Mouse (Mus musculus): ENCODE measurements at regions not wholly inside any gene's neighbourhood (a gene's known extent, or its start where the extent isn't known, plus 50 kb on each side); places are given as distances from the start of the nearest gene placed in this dataset.

DNA sequence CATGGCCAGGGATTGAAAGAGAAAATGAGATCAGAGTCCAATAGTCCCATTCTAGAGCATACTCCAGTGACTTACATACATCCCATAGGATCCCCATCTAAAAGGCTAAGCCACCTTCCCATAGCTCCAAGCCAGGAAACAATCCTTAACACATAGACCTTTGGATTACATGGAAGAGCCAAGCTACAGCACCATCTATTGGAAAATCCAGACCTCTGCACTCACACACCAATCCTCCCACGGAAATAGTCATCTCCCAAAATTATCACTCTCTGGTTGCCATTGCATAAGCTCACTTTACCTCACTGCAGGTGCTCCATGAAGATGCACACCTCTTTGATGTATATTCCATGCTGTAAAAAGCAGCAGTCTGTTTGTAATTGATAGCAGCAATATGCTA lies 543.4 kb downstream of the Nebl start:
- 76% methylated on average over 1 of the region's 1 CpGs for WGBS
- no peak overlapping the region for H3K4me3 ChIP-seq (ENCODE audit: low read depth, low read length)
- H3K36me3 ChIP-seq (ENCODE audit: control insufficient read depth, insufficient read depth, low read length) = no peaks in the 10 kb centered on the region
- DNase-seq (ENCODE audit: low spot score, missing footprints) (no peak), ATAC-seq (ENCODE audit: low FRiP score) (no peak)
- no peaks in the 10 kb centered on the region for H3K27me3 ChIP-seq (ENCODE audit: control insufficient read depth, insufficient read depth, low read length)
- H3K9ac ChIP-seq (ENCODE audit: low read length) = no peak overlapping the region
- H3K4me2 ChIP-seq = no peak overlapping the region
- no peaks in the 10 kb centered on the region for H3K9me3 ChIP-seq (ENCODE audit: control insufficient read depth, low read length)
- no peaks in the 10 kb centered on the region for H3K4me1 ChIP-seq (ENCODE audit: control insufficient read depth, insufficient read depth, low read length)
- no peak overlapping the region for H3K27ac ChIP-seq (ENCODE audit: low read depth, low read length)

DNA sequence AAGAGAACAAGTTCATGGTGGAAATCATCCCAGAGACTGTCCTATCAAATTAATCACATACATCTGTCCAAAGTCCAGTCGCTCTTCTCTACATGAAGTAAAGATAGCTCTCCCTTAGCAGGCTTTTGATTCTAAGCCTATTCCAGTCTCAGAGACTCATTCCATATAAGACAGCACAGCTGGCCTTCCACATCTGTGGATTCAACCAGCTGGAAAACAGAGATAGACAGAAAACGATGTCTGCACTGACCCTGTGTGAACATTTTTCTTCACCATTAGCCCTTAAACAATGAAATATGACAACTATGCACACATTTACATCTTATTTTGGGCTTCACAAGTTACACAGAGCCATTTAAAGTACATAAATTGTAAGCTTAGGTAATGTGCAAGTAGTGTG lies 547.6 kb downstream of the Nebl start:
- Histone ChIP-seq H3K27ac (ENCODE audit: low read depth, low read length) (no peak overlapping the region), H3K36me3 (ENCODE audit: control insufficient read depth, insufficient read depth, low read length) (no peaks in the 10 kb centered on the region), H3K4me1 (ENCODE audit: control insufficient read depth, insufficient read depth, low read length) (no peaks in the 10 kb centered on the region)

DNA sequence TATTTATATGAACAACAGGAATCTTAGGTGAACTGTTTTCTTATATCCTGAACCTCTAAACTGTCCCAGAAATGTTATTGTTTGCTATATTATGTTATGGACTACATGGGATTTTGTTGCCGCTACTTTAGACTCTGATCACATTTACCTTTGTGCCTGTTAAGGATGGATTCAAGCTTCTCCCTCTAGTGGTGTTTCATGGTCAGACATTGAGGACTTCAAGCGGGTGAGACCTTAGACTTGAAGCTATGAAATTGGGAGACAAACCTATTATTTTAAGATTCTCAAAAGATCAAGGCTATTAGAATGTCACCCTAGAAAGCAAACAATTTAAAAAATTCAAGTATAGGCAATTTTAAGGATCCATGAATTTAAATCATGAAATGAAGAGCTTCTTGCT lies 549.7 kb downstream of the Nebl start:
- H3K27ac ChIP-seq (ENCODE audit: low read depth, low read length) = no peak overlapping the region
- ATAC-seq (ENCODE audit: low FRiP score) = no peak
- DNase-seq (ENCODE audit: low spot score, missing footprints) = no peak
- H3K27me3 ChIP-seq (ENCODE audit: control insufficient read depth, insufficient read depth, low read length) = no peaks in the 10 kb centered on the region
- no peaks in the 10 kb centered on the region for H3K4me1 ChIP-seq (ENCODE audit: control insufficient read depth, insufficient read depth, low read length)
- H3K36me3 ChIP-seq (ENCODE audit: control insufficient read depth, insufficient read depth, low read length) = no peaks in the 10 kb centered on the region
- H3K4me3 ChIP-seq (ENCODE audit: low read depth, low read length) = no peak overlapping the region
- WGBS = 87% methylated on average over 2 of the region's 2 CpGs
- no peak overlapping the region for H3K4me2 ChIP-seq
- H3K9me3 ChIP-seq (ENCODE audit: control insufficient read depth, low read length) = no peaks in the 10 kb centered on the region
- H3K9ac ChIP-seq (ENCODE audit: low read length) = no peak overlapping the region

More for the DNA sequence above, 547.6 kb downstream of the Nebl start:
- H3K4me3 ChIP-seq (ENCODE audit: low read depth, low read length) = no peak overlapping the region
- H3K9ac ChIP-seq (ENCODE audit: low read length) = no peak overlapping the region
- no peak for DNase-seq (ENCODE audit: low spot score, missing footprints)
- no peaks in the 10 kb centered on the region for H3K9me3 ChIP-seq (ENCODE audit: control insufficient read depth, low read length)
- ATAC-seq (ENCODE audit: low FRiP score) = no peak
- no peaks in the 10 kb centered on the region for H3K27me3 ChIP-seq (ENCODE audit: control insufficient read depth, insufficient read depth, low read length)
- WGBS = 89% methylated on average over 2 of the region's 2 CpGs
- H3K4me2 ChIP-seq = no peak overlapping the region

DNA sequence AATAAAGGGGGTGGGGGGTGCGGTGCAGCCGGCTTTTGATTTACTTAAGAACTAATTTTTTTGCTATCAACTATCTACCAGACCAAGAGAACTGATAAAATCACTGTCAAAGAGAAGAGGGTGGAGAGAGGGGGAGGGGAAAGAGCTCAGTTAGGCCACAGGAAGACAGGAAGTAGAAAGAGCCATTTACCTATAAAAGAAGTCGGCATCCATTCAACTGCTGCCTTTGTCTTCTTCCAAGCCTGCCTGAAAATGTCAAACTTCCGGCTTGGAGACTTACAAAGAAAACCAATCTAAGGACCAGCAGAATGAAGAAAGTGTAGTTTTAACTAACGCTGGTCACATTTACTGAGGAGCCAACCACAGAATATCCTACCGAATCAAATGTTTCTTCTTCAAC lies 562.4 kb downstream of the Nebl start:
- Histone ChIP-seq H3K27ac (ENCODE audit: low read depth, low read length) (no peak overlapping the region), H3K27me3 (ENCODE audit: control insufficient read depth, insufficient read depth, low read length) (no peaks in the 10 kb centered on the region)
- WGBS = 87% methylated on average over 6 of the region's 6 CpGs

DNA sequence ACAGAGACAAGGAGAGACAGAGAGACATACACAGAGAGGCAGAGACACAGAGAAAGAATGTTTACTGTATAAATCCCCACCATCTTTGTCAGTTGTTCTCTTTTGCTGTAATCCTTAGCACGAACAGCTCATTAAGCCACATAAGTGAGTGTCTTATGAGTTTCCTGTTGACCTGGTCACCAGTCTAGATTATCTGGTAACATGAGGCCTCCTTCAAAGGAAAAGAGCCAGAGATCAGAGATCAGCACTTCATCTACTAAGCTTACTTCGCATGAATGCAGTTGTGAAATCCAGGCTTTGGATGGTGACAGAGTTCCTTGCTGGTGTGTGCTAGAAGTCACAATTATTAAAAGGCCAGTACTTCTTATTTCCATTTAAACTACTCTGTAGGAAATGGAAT lies 566.2 kb downstream of the Nebl start:
- H3K36me3 ChIP-seq (ENCODE audit: control insufficient read depth, insufficient read depth, low read length) = no peaks in the 10 kb centered on the region
- no peak overlapping the region for H3K27ac ChIP-seq (ENCODE audit: low read depth, low read length)
- no peaks in the 10 kb centered on the region for H3K9me3 ChIP-seq (ENCODE audit: control insufficient read depth, low read length)
- ATAC-seq (ENCODE audit: low FRiP score) = no peak
- H3K4me2 ChIP-seq = no peak overlapping the region
- H3K9ac ChIP-seq (ENCODE audit: low read length) = no peak overlapping the region
- DNase-seq (ENCODE audit: low spot score, missing footprints) = no peak
- 74% methylated on average over 2 of the region's 2 CpGs for WGBS
- no peaks in the 10 kb centered on the region for H3K4me1 ChIP-seq (ENCODE audit: control insufficient read depth, insufficient read depth, low read length)
- H3K27me3 ChIP-seq (ENCODE audit: control insufficient read depth, insufficient read depth, low read length) = no peaks in the 10 kb centered on the region
- H3K4me3 ChIP-seq (ENCODE audit: low read depth, low read length) = no peak overlapping the region

More for the DNA sequence above, 562.4 kb downstream of the Nebl start:
- H3K4me1 ChIP-seq (ENCODE audit: control insufficient read depth, insufficient read depth, low read length) = no peaks in the 10 kb centered on the region
- no peak overlapping the region for H3K4me3 ChIP-seq (ENCODE audit: low read depth, low read length)
- DNase-seq (ENCODE audit: low spot score, missing footprints) = no peak
- no peaks in the 10 kb centered on the region for H3K9me3 ChIP-seq (ENCODE audit: control insufficient read depth, low read length)
- H3K4me2 ChIP-seq = no peak overlapping the region
- no peak for ATAC-seq (ENCODE audit: low FRiP score)
- H3K9ac ChIP-seq (ENCODE audit: low read length) = no peak overlapping the region
- H3K36me3 ChIP-seq (ENCODE audit: control insufficient read depth, insufficient read depth, low read length) = no peaks in the 10 kb centered on the region

DNA sequence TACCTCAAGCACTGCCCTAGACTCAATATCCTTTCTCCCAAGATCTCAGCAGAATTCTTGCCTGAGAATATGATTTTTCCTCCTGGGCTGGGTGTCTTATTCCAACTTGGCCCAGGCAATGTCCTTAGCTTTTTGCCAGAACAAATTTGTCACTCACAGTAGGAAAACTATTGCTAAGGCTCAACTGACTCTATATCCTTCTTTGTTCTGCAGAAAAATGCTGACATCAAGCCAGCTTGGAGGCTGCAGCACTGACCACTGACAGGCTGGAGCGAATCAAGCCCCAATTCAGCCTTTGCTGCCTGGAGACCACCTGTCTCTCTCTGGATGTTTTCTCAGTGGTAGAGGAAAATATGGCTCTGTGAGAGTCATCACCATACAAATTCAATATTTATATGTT lies 572.8 kb downstream of the Nebl start:
- Histone ChIP-seq H3K27ac (ENCODE audit: low read depth, low read length) (no peak overlapping the region), H3K4me3 (ENCODE audit: low read depth, low read length) (no peak overlapping the region), H3K36me3 (ENCODE audit: control insufficient read depth, insufficient read depth, low read length) (no peaks in the 10 kb centered on the region), H3K4me1 (ENCODE audit: control insufficient read depth, insufficient read depth, low read length) (no peaks in the 10 kb centered on the region), H3K27me3 (ENCODE audit: control insufficient read depth, insufficient read depth, low read length) (no peaks in the 10 kb centered on the region), H3K4me2 (no peak overlapping the region), H3K9me3 (ENCODE audit: control insufficient read depth, low read length) (no peaks in the 10 kb centered on the region), H3K9ac (ENCODE audit: low read length) (no peak overlapping the region)
- ATAC-seq (ENCODE audit: low FRiP score) (no peak), DNase-seq (ENCODE audit: low spot score, missing footprints) (no peak)
- 92% methylated on average over 1 of the region's 1 CpGs for WGBS

DNA sequence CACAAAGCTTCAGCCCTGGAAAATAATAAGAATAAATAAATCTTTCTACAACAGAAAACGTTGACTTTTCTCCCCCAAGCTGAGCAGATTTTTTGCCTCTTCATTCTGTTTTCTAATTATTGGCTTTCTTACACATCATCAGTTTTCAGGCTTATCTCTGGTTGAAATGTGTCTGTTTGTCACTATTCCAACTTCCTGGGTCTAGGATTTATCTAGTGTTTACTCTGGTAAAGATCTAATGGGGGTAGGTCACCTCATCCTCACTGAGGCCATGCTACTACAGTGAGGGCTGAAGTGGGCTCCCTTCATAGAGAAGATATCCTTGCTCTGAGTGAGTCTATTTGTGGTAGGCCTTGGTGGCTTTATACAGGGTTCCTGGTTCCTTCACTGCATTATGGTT lies 573.9 kb downstream of the Nebl start:
- Histone ChIP-seq H3K4me3 (ENCODE audit: low read depth, low read length) (no peak overlapping the region), H3K9me3 (ENCODE audit: control insufficient read depth, low read length) (no peaks in the 10 kb centered on the region), H3K27me3 (ENCODE audit: control insufficient read depth, insufficient read depth, low read length) (no peaks in the 10 kb centered on the region), H3K4me1 (ENCODE audit: control insufficient read depth, insufficient read depth, low read length) (no peaks in the 10 kb centered on the region), H3K36me3 (ENCODE audit: control insufficient read depth, insufficient read depth, low read length) (no peaks in the 10 kb centered on the region), H3K27ac (ENCODE audit: low read depth, low read length) (no peak overlapping the region), H3K4me2 (no peak overlapping the region), H3K9ac (ENCODE audit: low read length) (no peak overlapping the region)
- no peak for ATAC-seq (ENCODE audit: low FRiP score)
- WGBS = 79% methylated on average over 1 of the region's 1 CpGs
- no peak for DNase-seq (ENCODE audit: low spot score, missing footprints)

DNA sequence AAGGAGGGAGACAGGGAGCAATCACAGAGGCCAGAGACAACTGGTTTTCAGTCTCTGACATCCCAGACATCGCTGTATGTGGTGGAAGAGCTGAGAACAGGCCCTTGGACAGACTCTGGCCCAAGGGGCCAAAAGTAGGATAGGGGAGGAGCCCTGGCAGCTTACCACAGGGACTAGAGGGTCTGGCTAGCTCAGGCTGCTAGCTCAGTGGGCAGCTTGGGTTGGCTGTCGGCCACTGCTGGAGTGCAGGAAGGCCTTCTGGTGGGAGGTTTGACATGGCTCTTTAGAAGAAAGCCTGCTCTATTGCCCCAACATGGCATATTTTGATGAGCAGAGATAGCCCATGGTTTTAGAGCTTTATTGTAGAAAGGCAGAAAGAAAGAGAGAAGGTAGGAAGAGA lies 575.7 kb downstream of the Nebl start:
- Histone ChIP-seq H3K9ac (ENCODE audit: low read length) (no peak overlapping the region), H3K4me3 (ENCODE audit: low read depth, low read length) (no peak overlapping the region), H3K27me3 (ENCODE audit: control insufficient read depth, insufficient read depth, low read length) (no peaks in the 10 kb centered on the region), H3K36me3 (ENCODE audit: control insufficient read depth, insufficient read depth, low read length) (no peaks in the 10 kb centered on the region), H3K27ac (ENCODE audit: low read depth, low read length) (no peak overlapping the region), H3K4me1 (ENCODE audit: control insufficient read depth, insufficient read depth, low read length) (no peaks in the 10 kb centered on the region), H3K9me3 (ENCODE audit: control insufficient read depth, low read length) (no peaks in the 10 kb centered on the region), H3K4me2 (no peak overlapping the region)
- ATAC-seq (ENCODE audit: low FRiP score) (no peak), DNase-seq (ENCODE audit: low spot score, missing footprints) (no peak)
- 80% methylated on average over 2 of the region's 2 CpGs for WGBS

DNA sequence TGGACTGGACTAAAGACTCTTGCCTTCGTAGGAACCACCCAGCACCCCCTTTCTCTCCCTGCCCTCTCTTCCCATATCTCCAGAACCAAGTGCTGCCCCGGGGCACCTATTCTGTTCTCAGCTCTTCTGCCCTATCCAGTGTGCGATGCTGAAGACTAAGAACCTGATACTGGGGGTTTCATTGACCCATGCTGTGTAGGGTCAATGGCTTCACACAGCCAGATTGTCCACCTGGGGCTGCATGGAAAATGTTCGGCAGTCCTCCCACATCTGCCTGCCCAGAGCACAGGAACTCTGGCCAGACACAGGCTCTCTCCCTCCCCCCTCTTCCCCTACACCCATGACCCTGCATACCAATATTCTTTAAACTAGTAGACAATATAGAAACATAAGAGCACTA lies 607.6 kb downstream of the Nebl start:
- no peak overlapping the region for H3K9ac ChIP-seq (ENCODE audit: low read length)
- H3K9me3 ChIP-seq (ENCODE audit: control insufficient read depth, low read length) = no peaks in the 10 kb centered on the region
- no peak for ATAC-seq (ENCODE audit: low FRiP score)
- DNase-seq (ENCODE audit: low spot score, missing footprints) = no peak
- no peak overlapping the region for H3K27ac ChIP-seq (ENCODE audit: low read depth, low read length)
- WGBS = 82% methylated on average over 4 of the region's 4 CpGs
- H3K27me3 ChIP-seq (ENCODE audit: control insufficient read depth, insufficient read depth, low read length) = no peaks in the 10 kb centered on the region
- no peak overlapping the region for H3K4me3 ChIP-seq (ENCODE audit: low read depth, low read length)
- H3K36me3 ChIP-seq (ENCODE audit: control insufficient read depth, insufficient read depth, low read length) = no peaks in the 10 kb centered on the region
- H3K4me1 ChIP-seq (ENCODE audit: control insufficient read depth, insufficient read depth, low read length) = no peaks in the 10 kb centered on the region
- no peak overlapping the region for H3K4me2 ChIP-seq

DNA sequence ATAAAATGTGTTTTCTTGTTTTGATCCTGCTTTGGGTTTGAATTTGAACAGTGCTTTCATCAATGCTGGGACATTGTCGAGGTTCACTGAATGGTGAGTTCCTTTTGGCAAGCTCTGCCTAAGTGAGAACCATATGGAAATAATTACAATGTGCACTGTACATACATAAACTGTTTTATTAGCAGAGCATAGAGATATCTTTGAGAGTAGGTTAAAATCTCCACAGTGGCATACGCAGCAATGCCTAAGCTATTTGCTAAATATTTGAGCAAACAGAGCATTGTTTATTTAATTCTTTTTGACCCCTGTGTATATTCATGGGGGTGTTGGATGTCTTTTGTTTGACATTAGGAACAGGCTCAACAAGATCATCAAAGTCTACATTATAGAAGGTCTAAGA lies 614.0 kb downstream of the Nebl start:
- no peak for ATAC-seq (ENCODE audit: low FRiP score)
- Histone ChIP-seq H3K4me1 (ENCODE audit: control insufficient read depth, insufficient read depth, low read length) (no peaks in the 10 kb centered on the region), H3K9me3 (ENCODE audit: control insufficient read depth, low read length) (no peaks in the 10 kb centered on the region), H3K9ac (ENCODE audit: low read length) (no peak overlapping the region), H3K4me2 (no peak overlapping the region), H3K36me3 (ENCODE audit: control insufficient read depth, insufficient read depth, low read length) (no peaks in the 10 kb centered on the region), H3K4me3 (ENCODE audit: low read depth, low read length) (no peak overlapping the region), H3K27me3 (ENCODE audit: control insufficient read depth, insufficient read depth, low read length) (no peaks in the 10 kb centered on the region), H3K27ac (ENCODE audit: low read depth, low read length) (no peak overlapping the region)
- no peak for DNase-seq (ENCODE audit: low spot score, missing footprints)
- WGBS = 66% methylated on average over 2 of the region's 2 CpGs

Data from midbrain, embryonic 11.5 days (tissue).